Mouse (Mus musculus): ENCODE data around the gene Lsm4. TPM values are rescaled to one million over a fixed set of nuclear protein-coding genes. Genes with fewer than 3 reads are reported as not detected.

Gene Lsm4
- total RNA-seq, 2 experiments from 2014 or later: 68.2 to 80.4 TPM

- intact Hi-C loops (cut with DNase I): no loop called here
- peak in 1 of 2 experiments; percentile 68 for DNase-seq (ENCODE audit: extremely low spot score in 1 of 2, low spot score in 2 of 2)
Observed at GRCm38 (mm10) chr8:70695318-70696018, 22.4 kb downstream of the Lsm4 start.

GRCm38 (mm10) chr8:70696019-70696885 is 23.2 kb downstream of the Lsm4 start:
- DNase-seq (ENCODE audit: extremely low spot score in 1 of 2, low spot score in 2 of 2): peak in 1 of 2 experiments; percentile 79
- intact Hi-C loops (cut with DNase I): no loop called here

- intact Hi-C loops (cut with DNase I): no loop called here
- no peak for DNase-seq (ENCODE audit: extremely low spot score in 1 of 2, low spot score in 2 of 2)
Observed at GRCm38 (mm10) chr8:70696946-70697345, 23.9 kb downstream of the Lsm4 start.

- no peak for DNase-seq (ENCODE audit: extremely low spot score in 1 of 2, low spot score in 2 of 2)
- intact Hi-C loops (cut with DNase I): no loop called here
Observed at GRCm38 (mm10) chr8:70697366-70698250, 24.6 kb downstream of the Lsm4 start.

GRCm38 (mm10) chr8:70698310-70699109 is 25.5 kb downstream of the Lsm4 start, which contains the start of gene Jund:
Gene Jund, plus strand, starts transcription at chr8:70698949.
- intact Hi-C loops (cut with DNase I): no loop called here
- DNase-seq (ENCODE audit: extremely low spot score in 1 of 2, low spot score in 2 of 2): peak; percentile 98 to 100

- DNase-seq (ENCODE audit: extremely low spot score in 1 of 2, low spot score in 2 of 2): peak; percentile 53 to 78
- intact Hi-C loops (cut with DNase I): no loop called here
Observed at GRCm38 (mm10) chr8:70699116-70699833, 26.2 kb downstream of the Lsm4 start.

GRCm38 (mm10) chr8:70699834-70700554 is 26.9 kb downstream of the Lsm4 start:
- peak; percentile 75 to 89 for DNase-seq (ENCODE audit: extremely low spot score in 1 of 2, low spot score in 2 of 2)
- intact Hi-C loops (cut with DNase I): loop anchor here (1.0 kb wide), 1 partner anchor 27 kb away; the partner anchor contains the start of gene Lsm4

GRCm38 (mm10) chr8:70700555-70700922 is 27.5 kb downstream of the Lsm4 start:
- DNase-seq (ENCODE audit: extremely low spot score in 1 of 2, low spot score in 2 of 2): peak; percentile 80 to 93
- intact Hi-C loops (cut with DNase I): loop anchor here (1.0 kb wide), 1 partner anchor 27 kb away; the partner anchor contains the start of gene Lsm4

GRCm38 (mm10) chr8:70701048-70701981 is 28.3 kb downstream of the Lsm4 start:
- DNase-seq (ENCODE audit: extremely low spot score in 1 of 2, low spot score in 2 of 2): no peak
- intact Hi-C loops (cut with DNase I): no loop called here

- DNase-seq (ENCODE audit: extremely low spot score in 1 of 2, low spot score in 2 of 2): no peak
- intact Hi-C loops (cut with DNase I): no loop called here
Observed at GRCm38 (mm10) chr8:70701982-70702841, 29.2 kb downstream of the Lsm4 start.

GRCm38 (mm10) chr8:70702842-70703182 is 29.8 kb downstream of the Lsm4 start:
- DNase-seq (ENCODE audit: extremely low spot score in 1 of 2, low spot score in 2 of 2): no peak
- intact Hi-C loops (cut with DNase I): no loop called here

- intact Hi-C loops (cut with DNase I): no loop called here
Observed at GRCm38 (mm10) chr8:70703287-70703686, 30.2 kb downstream of the Lsm4 start, which contains the start of gene Iqcn. Gene Iqcn, plus strand, starts transcription at chr8:70703457.

GRCm38 (mm10) chr8:70708281-70708680 is 35.2 kb downstream of the Lsm4 start:
- intact Hi-C loops (cut with DNase I): no loop called here
- DNase-seq (ENCODE audit: extremely low spot score in 1 of 2, low spot score in 2 of 2): no peak

More at GRCm38 (mm10) chr8:70703287-70703686, 30.2 kb downstream of the Lsm4 start, which contains the start of gene Iqcn:
- no peak for DNase-seq (ENCODE audit: extremely low spot score in 1 of 2, low spot score in 2 of 2)

GRCm38 (mm10) chr8:70709794-70710193 is 36.7 kb downstream of the Lsm4 start:
- intact Hi-C loops (cut with DNase I): no loop called here
- DNase-seq (ENCODE audit: extremely low spot score in 1 of 2, low spot score in 2 of 2): no peak

GRCm38 (mm10) chr8:70710296-70710695 is 37.2 kb downstream of the Lsm4 start:
- intact Hi-C loops (cut with DNase I): no loop called here
- no peak for DNase-seq (ENCODE audit: extremely low spot score in 1 of 2, low spot score in 2 of 2)

Measured in left cerebral cortex, postnatal 10 days (tissue).